Mouse (Mus musculus): ENCODE data around the gene H2-Q6.
"Not testable (repeated sequence)": the region's sequence is repeated elsewhere in the genome, so short reads cannot be mapped to it uniquely, and the experiment has no call there.

- TF ChIP-seq CTCF (IDR thresholded peaks at IDR 0.05), result not testable (repeated sequence)
- TF ChIP-seq POLR2A (IDR thresholded peaks at IDR 0.05; ENCODE audit: insufficient read depth, low read depth, low read length), result peak; percentile 47; the same call in 1 of the 2 replicates
These were observed at the start of gene H2-Q6 for GRCm38 (mm10) chr17:35424624-35425416.
